Mouse (Mus musculus) heart, postnatal 25 days (tissue): Measurements from ENCODE around the gene Rpl37a. TPM values are rescaled to one million over a fixed set of nuclear protein-coding genes. Genes with fewer than 3 reads are reported as not detected.

Experiments
- DNase-seq: peaks from one replicate; pipeline ENCODE4 v3.0.0; 2022; ENCODE audit warnings: low spot score
- intact Hi-C: fragments of 180-260 bp; cut with DNase I; formaldehyde crosslinking; loops from one replicate; pipeline ENCODE4 v1.15.1; 2025
- total RNA-seq, 2 experiments: library from RNA; stranded (reverse); gene quantifications; 2 replicates each; pipeline ENCODE4 v1.2.3; 2021

The Rpl37a gene
- total RNA-seq, 2 experiments from 2014 or later, result 571 to 619 TPM

GRCm38 (mm10) chr1:72730126-72730525 is 19.0 kb downstream of the Rpl37a start:
- intact Hi-C loops, result no loop called here
- DNase-seq, result no peak

DNA sequence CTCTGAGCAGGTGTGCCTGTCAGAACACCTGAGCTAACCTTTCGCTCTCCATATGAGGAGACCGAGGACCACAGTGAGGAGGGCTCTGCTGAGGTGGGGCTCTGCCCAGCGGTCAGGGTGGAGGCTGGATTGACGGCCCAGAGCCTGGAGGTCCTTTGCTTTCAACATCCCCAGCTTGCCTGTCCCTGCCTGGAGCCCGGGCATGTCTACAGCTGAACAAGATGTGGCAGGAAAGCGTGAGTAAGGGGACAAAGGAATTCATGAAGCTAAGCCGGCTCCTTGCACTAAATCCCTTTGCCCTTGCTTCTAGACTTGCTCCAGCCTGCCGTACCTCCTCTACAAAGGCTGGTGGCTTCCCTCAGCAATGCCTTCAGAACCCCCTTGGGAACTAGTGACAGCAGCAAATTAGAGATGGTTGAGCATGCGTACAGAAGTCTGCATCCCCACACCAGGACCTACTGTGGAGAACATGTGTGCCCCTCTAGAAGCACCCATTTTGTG is 22.2 kb downstream of the Rpl37a start:
- no peak for DNase-seq
- intact Hi-C loops, result no loop called here

- intact Hi-C loops, result no loop called here
- no peak for DNase-seq
Observed at GRCm38 (mm10) chr1:72736397-72737125, 25.5 kb downstream of the Rpl37a start.

DNA sequence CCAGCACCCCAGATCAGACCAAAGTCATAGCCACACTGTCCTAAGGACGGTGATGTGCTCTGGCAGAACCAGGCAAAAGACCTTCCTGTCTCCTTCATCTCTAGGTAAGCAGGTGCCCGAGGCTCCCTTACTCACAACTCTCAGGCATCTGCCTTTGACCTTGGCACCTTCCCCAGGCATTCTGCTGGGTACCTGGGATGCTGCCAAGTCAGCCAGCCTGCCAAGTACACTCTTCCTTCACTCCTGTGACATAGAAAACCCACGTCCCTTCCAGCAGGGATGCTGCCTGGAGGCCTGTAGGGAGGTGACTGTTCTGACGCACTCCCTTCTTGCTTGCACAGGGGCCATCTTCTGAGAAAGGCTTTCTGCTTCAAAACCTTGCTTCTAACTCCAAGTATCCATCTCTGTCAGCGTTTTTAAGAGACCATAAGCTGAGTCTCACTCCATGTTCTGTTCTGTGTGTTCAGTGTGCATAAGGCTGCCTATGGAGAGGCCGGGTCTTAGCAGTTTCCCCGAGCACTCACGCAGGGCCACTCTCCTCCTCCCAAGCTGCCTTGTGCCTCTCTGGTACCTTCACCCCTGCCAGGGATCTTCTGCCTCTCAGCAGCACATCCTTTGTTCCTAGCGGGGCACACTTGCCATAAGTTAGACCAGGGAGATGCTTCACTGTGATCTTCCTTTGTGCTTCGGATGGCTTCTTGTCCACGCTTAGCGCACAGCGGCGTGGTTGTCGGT is 28.0 kb downstream of the Rpl37a start:
- intact Hi-C loops, result no loop called here
- no peak for DNase-seq

GRCm38 (mm10) chr1:72739681-72740063 is 28.6 kb downstream of the Rpl37a start:
- intact Hi-C loops, result no loop called here
- DNase-seq, result no peak

DNA sequence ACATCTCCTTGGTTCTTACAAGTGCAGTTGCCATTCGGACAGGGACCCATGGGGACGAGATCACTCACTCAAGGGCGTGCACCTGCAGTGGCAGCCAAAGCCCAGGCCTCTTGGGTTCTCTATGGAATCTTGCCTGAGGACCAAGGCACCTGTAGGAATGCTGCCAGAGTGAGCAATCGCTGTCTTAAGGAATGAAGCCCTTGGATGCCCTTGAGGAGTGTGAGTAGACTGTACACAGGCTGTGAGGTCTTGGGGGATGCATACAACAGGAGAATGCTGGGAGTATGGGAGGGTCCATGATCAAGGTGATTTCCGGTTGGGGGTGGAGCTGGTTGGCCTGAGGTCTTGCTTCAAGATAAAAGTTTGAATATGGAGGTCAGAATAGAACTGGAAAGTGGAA is 30.3 kb downstream of the Rpl37a start:
- intact Hi-C loops, result no loop called here
- no peak for DNase-seq

GRCm38 (mm10) chr1:72744816-72745506 is 33.9 kb downstream of the Rpl37a start:
- intact Hi-C loops, result no loop called here
- no peak for DNase-seq

- intact Hi-C loops, result no loop called here
- DNase-seq, result no peak
Observed at GRCm38 (mm10) chr1:72746382-72746781, 35.3 kb downstream of the Rpl37a start.

DNA sequence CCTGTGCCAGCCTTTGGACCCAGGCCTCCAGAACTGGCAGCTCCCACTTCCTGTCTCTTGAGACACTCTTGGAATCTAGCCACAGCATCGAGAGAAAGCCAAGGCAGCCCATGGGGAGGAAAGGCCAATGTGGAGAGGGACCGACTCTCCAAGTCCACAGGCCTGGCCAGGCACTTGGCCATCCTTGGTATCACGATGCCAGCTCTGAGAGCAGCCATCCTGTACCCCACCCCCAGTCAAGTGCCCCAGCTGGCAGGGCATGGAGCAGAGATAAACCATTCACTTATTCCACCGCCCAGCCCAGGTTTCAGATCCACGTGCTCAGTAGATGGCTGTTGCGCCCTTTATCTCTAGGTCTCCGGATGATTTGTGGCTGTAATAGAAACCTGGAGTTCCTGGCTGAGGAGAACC is 40.3 kb downstream of the Rpl37a start:
- intact Hi-C loops, result no loop called here
- no peak for DNase-seq

DNA sequence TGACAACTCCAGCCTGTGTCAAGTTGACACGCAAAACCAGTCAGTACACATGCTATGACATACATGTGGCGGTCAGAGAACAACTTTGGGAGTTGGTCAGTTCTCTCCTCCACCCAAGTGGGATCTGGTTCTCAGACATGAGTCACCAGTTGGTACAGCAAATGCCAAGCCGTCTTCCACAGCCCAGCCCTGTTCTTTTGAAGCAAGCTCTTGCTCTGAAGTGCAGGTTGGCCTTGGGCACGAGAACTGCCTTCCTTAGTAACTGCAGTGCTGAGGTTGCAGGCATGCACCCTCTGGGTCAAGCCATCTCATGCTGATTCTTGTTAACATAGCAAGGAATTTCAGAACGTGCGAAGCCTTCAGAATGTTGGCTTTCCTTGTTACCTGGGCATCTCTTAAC is 42.1 kb downstream of the Rpl37a start:
- intact Hi-C loops, result no loop called here

DNA sequence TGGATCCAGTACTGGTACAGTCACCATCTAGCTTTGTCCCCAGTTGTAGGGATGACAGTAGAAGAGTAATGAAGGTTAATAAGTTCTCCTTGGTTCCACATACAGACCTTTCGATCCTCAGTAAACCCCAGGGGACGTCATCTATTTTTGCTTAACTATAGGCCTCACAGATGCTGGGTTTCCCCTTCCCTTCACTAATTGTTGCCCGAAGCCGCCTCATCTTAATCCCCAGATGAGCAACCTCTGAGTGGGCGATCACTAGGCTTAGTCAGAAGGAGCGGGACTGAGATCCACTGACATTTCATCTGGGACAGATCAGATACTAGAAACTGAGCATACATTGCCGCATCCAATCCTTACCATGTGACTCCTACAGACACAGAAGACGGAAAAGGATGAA is 44.1 kb downstream of the Rpl37a start:
- DNase-seq, result no peak
- intact Hi-C loops, result no loop called here

More for the DNA sequence above, 42.1 kb downstream of the Rpl37a start:
- no peak for DNase-seq

GRCm38 (mm10) chr1:72755801-72756200 is 44.7 kb downstream of the Rpl37a start:
- DNase-seq, result no peak
- intact Hi-C loops, result no loop called here

- intact Hi-C loops, result no loop called here
Observed at GRCm38 (mm10) chr1:72759758-72760157, 48.7 kb downstream of the Rpl37a start.

More at GRCm38 (mm10) chr1:72759758-72760157, 48.7 kb downstream of the Rpl37a start:
- no peak for DNase-seq

Other genes with a start within 250 kb of the Rpl37a start
- gene March4, start 174.4 kb upstream of the Rpl37a start, total RNA-seq, result not detected
- 10 to 100 TPM; 24.7 to 28.3 TPM for gene Smarcal1, start 128.0 kb upstream of the Rpl37a start, total RNA-seq
- not detected for gene Ankar, start 10.7 kb upstream of the Rpl37a start, total RNA-seq
- gene Igfbp2, start 113.2 kb downstream of the Rpl37a start, total RNA-seq, result not detected
- 100 to 1,000 TPM; 112 to 149 TPM for gene Igfbp5, start 163.6 kb downstream of the Rpl37a start, total RNA-seq